Mouse (Mus musculus): ENCODE measurements around the gene Vmn2r111. TPM values are rescaled to one million over a fixed set of nuclear protein-coding genes. Genes with fewer than 3 reads are reported as not detected.

The Vmn2r111 gene
- polyA plus RNA-seq (2015; fragmentation: Illumina TruSeq; extraction: RNeasy Lipid Tissue Mini Kit (QIAGEN cat#74804); ENCODE audit: insufficient read depth, low replicate concordance) = not detected

GRCm38 (mm10) chr17:22573382-22573781, at the start of gene Vmn2r111:
TSS of gene Vmn2r111 (minus strand) at chr17:22573482.

DNA sequence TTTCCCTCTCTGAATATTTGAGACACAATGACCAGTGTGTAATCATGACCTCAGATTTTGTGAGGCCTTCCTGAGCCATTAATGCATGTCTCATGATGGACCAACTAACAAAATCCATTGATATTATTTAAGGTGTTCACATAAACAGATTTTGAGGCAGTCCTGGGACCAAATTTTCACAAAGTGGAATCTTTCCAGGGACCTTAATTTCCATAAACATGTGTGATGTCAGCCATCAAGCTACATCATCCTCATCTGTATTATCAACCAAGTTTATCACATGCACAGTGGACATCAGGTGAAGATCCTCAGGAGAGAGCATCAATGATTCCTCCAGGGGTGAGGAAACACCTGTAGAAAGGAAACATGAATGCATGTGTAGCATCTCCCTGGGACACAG, 27.4 kb upstream of the Vmn2r111 start, which contains the start of gene Vmn2r112:
Gene Vmn2r112, plus strand, starts transcription at position 301 of the 400 bp plus-strand sequence.

Other genes starting within 250 kb of the Vmn2r111 start
- gene Zfp944, start 212.1 kb downstream of the Vmn2r111 start, polyA plus RNA-seq (2015; fragmentation: Illumina TruSeq; extraction: RNeasy Lipid Tissue Mini Kit (QIAGEN cat#74804); ENCODE audit: insufficient read depth, low replicate concordance) = 25.5 TPM
- 28.6 TPM for gene Zfp758, start 212.0 kb downstream of the Vmn2r111 start, polyA plus RNA-seq (2015; fragmentation: Illumina TruSeq; extraction: RNeasy Lipid Tissue Mini Kit (QIAGEN cat#74804); ENCODE audit: insufficient read depth, low replicate concordance)
- gene Zfp946, start 149.3 kb downstream of the Vmn2r111 start, polyA plus RNA-seq (2015; fragmentation: Illumina TruSeq; extraction: RNeasy Lipid Tissue Mini Kit (QIAGEN cat#74804); ENCODE audit: insufficient read depth, low replicate concordance) = 11.6 TPM
- not detected for gene Vmn2r112, start 27.5 kb upstream of the Vmn2r111 start, polyA plus RNA-seq (2015; fragmentation: Illumina TruSeq; extraction: RNeasy Lipid Tissue Mini Kit (QIAGEN cat#74804); ENCODE audit: insufficient read depth, low replicate concordance)